Mouse (Mus musculus) G1E-ER4 (cell line): ENCODE results near the gene Spats2. TPM values are rescaled to one million over a fixed set of nuclear protein-coding genes. Genes with fewer than 3 reads are reported as not detected.

ENCODE experiments used
- GATA1 ChIP-seq: IDR thresholded peaks from one replicate; pipeline ENCODE4 v1.8.0; 2012; ENCODE audit warnings: low read length, inconsistent platforms
- polyA plus RNA-seq: library from polyadenylated mRNA; stranded (reverse); fragments of >175 nt; gene quantifications from 2 replicates; pipeline ENCODE4 v1.2.3, GENCODE M21; 2012

Spats2 gene
- polyA plus RNA-seq, 1 experiment: not detected

DNA sequence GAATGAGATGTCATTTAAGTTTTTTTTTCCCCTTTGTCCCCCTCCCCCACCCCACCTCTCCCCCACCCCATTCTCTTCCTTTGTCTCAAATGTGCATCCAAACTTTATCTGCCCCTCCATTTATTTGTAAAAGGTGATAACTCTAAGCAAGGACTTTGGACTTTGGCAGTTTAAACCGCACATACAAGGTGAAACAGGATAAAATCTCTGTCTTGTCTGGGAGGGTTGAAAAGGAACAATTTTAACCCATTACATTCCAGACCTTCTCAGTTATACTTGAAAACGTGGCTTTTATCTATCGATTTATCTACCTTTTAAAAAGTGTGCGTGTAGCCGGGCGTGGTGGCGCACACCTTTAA, 10.7 kb upstream of the Spats2 start:
- TF ChIP-seq GATA1: no peak

DNA sequence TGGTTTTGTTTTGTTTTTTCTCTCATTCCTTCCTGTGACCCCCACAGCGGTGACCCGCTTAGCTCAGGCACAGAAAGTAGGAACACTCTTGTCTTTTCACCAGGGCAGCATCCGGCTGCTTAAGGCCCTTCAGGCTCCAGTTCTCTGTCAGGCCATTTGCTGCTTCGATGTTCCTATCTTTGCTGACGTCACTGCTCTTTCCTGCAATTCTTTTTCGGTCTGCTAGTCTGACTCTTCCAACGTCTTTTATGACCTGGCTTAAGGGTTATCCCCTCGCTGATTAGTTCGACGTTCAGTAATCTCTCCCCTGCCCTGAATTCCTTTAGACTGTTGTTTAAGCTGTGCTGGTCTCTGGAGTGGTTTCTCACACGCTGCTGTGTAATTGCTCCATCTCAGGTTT, 9.2 kb upstream of the Spats2 start:
- no peak for TF ChIP-seq GATA1

DNA sequence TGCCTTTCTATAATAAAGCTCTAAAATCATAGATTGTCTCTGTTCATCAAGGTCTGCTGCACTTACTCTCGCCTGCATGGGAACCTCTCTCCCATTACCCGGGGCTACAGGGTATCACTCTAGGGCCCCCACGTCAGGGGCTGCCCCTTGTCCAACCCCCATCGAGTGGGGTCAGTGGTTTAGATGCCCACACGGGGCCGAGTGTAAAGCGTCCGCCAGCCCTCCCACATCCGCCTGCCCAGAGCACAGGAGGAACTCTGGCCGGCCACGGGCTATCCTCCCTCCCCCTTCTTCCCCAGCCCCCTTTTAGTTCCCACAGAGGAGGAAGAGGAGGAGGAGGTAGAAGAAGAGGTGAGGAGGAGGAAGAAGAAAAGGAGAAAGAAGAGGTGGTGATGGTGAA, 4.9 kb upstream of the Spats2 start:
- no peak for TF ChIP-seq GATA1

DNA sequence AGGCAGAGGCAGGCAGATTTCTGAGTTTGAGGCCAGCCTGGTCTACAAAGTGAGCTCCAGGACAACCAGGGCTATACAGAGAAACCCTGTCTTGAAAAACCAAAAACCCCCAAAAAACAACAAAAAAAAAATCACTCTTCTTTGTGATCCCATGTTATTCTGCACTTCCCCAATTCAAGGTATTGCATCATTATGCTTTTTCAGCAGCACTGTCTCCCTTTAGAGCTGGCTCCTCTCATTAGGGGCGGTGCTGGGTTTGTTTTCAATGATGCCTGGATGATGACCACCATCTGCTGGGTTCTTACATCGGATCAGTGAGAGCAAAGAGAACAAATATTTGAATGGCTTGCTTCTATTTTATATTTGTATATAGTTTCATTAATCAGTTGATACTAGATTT, 3.1 kb upstream of the Spats2 start:
- TF ChIP-seq GATA1: no peak

DNA sequence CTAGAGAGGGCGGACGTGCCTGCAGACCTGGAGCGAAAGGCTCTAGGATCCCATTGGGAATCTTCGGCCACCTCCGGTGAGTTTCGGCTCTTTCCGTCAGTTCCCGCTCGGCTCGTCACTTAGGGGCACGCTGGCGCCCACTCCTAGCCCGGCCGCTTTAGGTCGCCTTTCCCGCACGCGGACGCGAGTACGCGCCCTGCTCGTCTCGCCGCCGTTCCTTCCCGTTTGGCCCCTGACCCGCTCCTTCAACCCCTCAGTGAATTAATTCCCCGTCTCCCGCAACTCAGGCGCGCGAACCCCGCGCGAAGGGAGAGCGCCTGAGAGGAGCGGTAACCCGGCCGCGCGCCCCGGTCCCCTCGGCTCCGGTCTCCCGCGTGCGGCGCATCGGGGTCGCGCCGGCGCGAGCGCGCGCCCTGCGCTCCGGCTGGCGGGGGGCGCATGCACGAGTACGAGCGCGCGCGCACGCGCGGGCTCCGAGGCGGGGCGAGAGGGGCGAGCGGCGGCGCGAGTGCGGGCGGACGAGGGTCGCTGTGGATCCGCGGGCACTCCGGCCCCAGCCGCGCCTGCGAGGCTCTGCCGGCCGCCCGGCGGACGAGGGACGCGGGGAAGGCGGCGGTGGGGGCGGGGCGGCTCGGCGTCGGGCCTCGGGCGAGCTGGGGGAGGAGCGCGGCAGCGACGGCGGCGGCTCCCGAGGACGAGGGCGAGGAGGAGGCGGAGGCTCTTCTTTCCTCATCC, 532 bp downstream of the Spats2 start:
- no peak for TF ChIP-seq GATA1

DNA sequence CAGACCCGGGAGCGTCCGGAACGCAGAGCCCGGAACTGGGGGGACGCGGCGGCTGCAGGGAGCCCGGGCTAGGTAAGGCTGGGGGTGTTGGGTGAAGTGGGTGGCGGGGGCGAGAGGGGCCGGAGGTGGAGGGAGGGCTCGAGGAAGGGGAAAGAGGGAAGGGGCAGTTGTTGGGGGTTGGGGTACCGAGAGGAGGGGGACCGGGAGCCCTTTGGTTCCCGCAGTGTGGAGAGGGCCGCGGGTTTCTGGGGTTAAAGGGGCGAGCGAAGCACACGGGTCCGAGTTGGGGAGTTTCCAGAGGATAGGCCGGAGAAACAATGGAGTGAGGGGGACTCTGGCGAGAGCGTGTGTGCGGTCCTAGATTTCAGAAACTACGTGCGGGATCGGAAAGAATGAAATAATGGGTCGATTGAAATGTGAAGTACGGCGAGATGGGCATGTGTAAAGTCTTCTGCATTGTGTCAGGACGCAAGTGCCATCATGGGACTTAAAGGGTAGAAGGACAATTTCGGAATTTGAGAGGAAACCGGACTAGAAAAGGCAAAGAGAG, 1.2 kb downstream of the Spats2 start:
- TF ChIP-seq GATA1: no peak

DNA sequence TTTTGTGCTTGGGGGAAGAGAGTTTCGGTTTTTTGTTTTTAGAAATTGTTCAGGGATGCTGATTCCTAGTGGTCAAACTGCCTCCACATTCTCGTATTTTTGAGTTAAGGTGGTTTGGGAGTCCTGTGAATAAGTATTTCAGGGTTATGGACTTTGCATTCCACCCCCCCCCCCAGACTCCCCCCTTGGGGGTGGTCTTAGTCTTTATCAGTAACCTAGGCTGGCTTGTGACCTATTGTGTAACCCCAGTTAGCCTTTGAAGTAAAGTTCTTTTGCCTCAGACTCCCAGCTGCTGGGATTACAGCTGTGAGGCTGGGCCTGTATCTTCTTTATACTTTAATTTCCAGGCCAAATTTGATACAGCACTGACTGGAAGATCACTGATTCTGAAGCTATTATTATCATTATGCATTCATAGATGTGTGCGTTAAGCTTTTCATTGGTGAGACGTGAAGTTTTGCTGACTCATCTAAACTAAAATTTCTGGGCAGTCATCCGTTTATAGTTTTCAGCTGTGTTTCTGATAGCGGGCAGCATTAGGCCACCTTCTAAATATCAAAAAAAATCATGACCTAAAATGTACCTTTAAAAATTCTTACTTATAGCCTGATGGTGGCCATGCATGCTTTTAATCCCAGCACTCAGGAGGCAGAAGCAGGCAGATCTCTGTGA, 2.3 kb downstream of the Spats2 start:
- no peak for TF ChIP-seq GATA1

DNA sequence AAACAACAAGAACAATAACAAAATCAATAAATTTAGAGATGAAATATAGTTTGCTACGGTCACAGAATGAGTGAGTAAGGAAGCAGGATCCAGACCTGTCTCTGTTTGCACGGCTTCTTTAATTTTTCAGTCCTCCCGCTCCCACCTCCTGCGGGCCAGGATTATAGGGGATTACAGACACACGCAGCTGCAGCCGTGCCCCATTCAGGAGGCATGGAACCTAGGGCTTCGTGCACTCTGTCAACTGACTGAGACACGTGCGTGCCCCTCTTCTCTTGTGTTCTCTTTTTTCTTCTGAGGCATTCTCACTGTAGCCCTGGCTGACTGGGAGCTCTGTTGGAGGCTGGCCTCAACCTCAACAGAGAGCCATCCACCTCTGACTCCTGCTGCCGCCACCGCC, 3.7 kb downstream of the Spats2 start:
- no peak for TF ChIP-seq GATA1

DNA sequence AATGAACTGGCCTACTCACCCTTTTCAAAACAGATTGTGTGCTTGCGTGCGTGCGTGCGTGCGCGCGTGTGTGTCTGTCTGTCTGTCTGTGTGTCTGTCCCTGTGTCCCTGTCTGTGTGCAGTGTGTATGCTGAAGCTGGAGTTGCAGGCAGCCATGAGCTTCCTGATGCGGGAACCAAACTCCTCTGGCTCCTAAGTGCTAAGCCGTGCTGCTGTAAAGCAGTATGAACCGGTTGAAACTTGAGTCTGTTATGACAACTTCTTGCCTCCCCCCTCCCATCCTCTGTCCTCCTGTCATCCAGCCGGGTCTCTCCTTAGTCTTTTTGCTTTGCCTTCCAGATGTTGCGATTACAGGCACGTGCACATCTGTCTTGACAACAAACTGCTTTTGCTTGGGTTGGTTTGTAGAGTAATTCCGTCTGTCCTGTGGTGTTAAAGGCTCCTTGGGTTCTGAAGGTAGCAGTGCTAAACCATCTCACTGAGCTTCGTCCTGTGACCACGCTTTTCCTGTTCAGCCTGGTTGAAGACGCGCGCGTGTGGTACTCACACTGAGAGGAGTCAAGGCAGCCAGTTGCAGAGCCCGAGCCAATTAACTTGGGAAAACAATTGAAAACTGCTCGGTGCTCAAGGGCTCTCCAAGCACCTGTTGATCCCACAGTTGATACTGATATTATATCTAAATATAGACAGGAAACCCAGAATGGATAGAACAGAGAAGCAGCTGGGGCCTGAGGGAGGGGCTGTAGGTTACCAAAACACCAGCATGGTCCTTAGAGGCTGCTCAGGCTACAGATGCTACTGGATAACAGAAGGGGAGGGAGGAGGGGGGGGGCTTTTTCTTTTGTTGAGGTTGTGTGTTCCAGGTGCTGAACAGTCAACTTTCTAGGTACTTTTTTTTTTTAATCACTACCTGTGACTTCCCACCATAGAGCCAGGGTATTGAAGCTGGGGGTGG, 4.5 kb downstream of the Spats2 start:
- TF ChIP-seq GATA1: no peak

DNA sequence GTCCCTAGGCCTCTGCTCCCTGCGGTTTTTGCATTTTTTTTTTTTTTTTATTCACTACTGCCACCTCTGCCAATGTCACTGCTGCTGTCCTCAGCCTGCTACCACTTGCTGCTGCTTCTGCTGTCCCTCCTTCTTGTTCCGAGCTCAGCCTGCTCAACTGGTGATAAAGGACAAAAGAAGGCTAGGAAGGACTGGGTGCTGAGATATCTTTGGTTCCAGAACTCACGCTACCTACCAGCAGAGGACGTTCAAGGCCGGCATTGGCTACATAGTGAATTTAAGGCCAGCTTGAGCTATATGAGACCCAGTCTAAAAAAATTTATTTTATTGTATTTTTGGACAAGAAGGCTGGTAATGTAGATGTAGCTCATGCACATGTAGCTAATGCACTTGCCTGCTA, 12.7 kb downstream of the Spats2 start:
- TF ChIP-seq GATA1: no peak

DNA sequence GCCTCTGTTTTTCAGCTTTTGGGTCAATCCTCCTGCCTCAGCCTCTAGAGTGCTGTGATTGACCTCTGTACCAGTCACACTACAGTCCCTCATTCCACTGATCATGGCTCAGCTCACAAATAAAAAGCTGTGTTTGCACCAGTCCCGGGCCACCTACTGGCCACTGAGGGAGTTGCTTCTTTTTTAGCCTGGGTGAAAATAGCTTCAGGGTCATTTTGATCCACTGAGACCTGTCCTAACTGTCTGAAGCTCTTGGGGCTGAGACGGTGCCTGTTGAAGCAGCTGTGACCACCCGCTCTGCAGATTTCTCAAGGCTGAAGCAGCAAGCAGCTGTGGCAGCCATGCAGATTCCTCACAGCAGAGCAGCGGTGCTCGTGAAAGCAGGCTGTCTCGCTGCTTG, 14.0 kb downstream of the Spats2 start:
- TF ChIP-seq GATA1: no peak

DNA sequence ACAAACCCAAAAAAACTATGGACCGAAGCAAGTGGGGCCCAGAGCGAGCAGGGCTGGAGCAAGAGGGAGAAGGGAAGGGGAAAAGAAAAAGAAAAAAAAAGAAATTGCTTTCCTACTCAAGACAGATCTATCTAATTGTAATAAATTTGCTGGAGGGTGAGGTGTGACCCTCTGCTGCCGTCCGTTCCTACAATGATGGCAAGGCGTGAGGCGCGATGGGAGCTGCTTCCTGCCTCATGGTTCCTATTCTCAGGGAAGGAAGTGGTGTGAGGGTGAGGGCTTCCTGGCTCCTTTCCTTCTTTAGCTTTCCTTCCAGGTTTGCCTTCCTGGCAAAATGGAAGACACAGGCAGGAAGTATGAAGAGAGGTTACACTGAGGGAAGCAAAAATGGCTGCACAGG, 24.8 kb downstream of the Spats2 start:
- no peak for TF ChIP-seq GATA1

DNA sequence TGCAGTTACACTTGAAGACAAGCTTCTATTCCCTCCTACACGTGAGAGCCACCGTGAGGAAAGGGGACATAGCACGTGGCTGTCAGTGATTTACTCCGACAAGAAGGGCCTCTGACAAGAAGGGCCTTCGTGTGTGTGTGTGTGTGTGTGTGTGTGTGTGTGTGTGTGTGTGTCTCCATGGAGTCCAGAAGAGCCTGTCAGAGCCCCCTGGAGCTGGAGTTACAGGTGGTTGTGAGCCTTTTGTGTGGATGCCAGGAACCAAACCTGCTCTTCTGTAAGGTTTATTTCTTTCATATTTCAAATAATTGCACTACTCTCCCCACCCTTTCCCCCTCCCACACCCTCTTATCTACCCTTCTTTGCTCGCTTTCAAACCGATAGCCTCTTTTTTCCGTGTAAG, 25.6 kb downstream of the Spats2 start:
- no peak for TF ChIP-seq GATA1

DNA sequence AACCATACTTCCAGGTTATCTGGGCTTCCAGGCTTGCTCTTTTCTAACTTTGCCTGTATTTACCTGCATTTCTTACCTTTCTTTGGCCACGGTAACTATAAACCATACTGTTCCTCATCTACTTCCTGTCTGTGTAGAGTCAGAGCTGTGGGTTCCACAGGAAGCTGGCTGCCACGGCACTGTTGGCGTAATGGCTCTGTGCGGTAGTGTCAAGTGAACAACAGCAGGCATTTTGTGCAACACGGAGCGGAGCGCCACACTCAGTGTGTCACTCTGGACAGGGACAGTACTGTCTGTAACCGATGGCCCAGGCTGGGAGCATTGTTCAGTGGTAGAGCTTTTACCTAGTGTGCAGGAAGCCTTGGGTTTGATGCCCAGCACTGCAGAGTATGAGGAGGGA, 27.8 kb downstream of the Spats2 start:
- TF ChIP-seq GATA1: no peak

DNA sequence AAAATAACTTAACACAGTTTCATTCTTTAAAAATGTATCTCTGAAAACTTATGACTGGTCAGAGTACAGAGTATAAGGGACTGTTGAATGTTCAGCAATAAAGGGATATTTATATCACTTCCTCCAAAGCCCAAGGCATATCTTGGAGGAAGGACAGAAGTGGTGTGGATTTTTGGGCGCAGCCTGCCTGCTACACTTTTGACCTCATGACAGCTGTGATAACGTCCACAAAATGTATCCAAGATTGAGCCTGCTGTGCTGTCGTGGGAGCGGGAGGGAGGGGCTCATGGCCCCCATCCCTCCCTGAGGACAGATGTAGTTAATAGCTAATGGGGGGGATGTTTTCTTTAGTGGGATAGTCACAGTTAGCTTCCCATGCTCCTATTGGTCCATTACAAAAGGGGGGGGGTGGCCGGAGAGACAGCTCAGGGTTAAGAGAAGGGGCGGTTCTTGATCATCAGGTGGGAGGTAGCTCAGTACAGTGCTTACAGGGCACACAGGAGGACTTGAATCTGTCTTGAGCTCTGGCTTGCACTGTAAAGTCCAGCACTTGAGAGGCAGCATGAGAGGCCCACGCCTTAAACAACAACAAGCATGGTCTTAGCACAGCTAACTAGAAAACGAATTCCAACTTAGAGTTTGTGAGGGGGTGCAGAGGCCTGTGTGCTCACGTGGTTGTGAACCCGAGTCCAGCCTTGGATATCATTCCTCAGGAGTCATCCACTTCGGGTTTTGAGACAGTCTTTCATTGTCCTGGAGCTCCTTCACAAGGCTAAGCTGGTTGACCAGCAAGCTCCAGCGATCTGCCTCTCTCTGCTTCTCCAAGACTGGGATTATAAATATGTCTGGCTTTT, 38.0 kb downstream of the Spats2 start:
- no peak for TF ChIP-seq GATA1
